Mouse (Mus musculus): ENCODE measurements at regions not wholly inside any gene's neighbourhood (a gene's known extent, or its start where the extent isn't known, plus 50 kb on each side); places are given as distances from the start of the nearest gene placed in this dataset.

DNA sequence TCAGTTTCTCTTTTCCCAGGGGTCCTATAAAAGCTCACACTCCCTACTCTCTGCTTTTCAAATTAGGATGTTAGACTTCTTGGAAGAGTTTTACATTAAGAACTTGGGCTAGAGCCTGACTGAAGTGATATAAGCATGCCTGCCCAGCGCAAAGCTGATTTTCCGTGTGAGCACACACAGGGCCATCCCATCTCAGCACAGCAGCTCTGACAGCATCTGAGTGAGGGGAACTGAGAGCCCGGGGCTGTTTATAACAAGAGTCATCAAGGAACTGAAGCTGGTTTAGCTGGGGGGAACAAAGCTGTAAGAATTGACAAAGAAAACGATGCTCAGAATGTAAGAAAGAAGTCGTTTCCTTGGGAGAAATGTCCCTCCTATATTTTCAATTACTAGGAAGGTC is 2373.4 kb upstream of the Gm7489 start:
- Histone ChIP-seq H3K4me3 (no peak overlapping the region), H3K27ac (replicated peaks) (no peak overlapping the region), H3K27me3 (no peaks in the 10 kb centered on the region), H3K9ac (replicated peaks) (no peak overlapping the region), H3K36me3 (no peaks in the 10 kb centered on the region), H3K9me3 (no peaks in the 10 kb centered on the region), H3K4me1 (peaks cover 4% of the 10 kb centered on the region; the same call in 1 of the 2 replicates), H3K4me2 (replicated peaks) (no peak overlapping the region)
- ATAC-seq (ENCODE audit: low FRiP score, low read depth), result 0 out of 2 replicates have a peak, but pooled peaks have one; percentile 30
- 31% methylated on average over 5 of the region's 5 CpGs for WGBS

DNA sequence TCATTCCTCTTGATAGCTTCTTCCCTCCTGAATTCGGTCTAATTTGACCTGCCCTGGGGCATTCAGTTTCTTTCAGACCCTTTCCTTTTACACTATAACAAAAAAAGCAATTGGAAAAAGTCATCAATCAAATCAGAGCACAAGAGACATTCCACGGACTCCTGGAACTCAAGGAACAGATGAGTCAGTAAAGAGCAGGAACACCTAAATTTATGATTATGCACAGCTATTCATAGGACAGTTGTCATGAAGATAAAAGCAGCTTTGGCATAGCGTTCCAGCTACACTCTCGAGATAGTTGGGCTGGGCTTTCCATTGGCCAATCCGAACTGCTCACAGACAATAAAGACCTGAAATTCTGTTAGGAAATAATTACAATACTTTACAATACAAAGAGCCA is 2348.4 kb upstream of the Gm7489 start:
- no peak overlapping the region for H3K27ac ChIP-seq (replicated peaks)
- 77% methylated on average over 5 of the region's 5 CpGs for WGBS
- no peak for ATAC-seq (ENCODE audit: low FRiP score, low read depth)

DNA sequence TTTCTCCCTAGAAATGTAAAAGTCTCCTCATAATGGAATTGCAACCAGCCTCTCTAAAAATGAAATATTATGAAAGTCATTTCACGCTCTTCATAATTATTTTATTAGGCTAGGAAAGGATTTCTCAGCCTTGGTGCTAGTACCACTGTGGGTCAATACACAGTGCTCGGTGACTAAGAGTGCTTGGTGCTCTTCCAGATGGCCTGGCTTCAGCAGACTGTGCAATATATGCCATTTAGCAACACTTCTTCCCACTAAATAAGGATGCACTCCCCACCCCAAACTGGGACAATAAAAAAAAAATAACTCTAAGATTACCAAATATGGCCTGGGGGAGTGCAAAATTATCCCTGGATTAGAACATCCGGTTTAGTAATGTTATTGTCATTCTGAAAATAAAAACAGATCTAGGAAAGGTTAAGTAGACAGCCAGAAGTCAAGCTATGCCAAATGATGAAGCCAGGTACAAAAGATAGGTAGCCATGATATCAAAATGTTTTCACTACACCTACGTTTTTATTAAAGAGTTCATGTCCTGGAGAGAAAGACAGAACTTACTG is 2333.4 kb upstream of the Gm7489 start:
- no peak overlapping the region for H3K9ac ChIP-seq (replicated peaks)
- no peaks in the 10 kb centered on the region for H3K9me3 ChIP-seq
- no peaks in the 10 kb centered on the region for H3K27me3 ChIP-seq
- H3K4me2 ChIP-seq (replicated peaks), result no peak overlapping the region
- H3K4me1 ChIP-seq, result no peaks in the 10 kb centered on the region
- H3K4me3 ChIP-seq, result no peak overlapping the region
- H3K27ac ChIP-seq (replicated peaks), result no peak overlapping the region
- no peaks in the 10 kb centered on the region for H3K36me3 ChIP-seq
- ATAC-seq (ENCODE audit: low FRiP score, low read depth), result no peak
- 88% methylated on average over 4 of the region's 4 CpGs for WGBS

More for the DNA sequence above, 2348.4 kb upstream of the Gm7489 start:
- Histone ChIP-seq H3K36me3 (no peaks in the 10 kb centered on the region), H3K4me2 (replicated peaks) (no peak overlapping the region), H3K27me3 (no peaks in the 10 kb centered on the region), H3K9me3 (no peaks in the 10 kb centered on the region), H3K4me1 (no peaks in the 10 kb centered on the region), H3K9ac (replicated peaks) (no peak overlapping the region), H3K4me3 (no peak overlapping the region)

DNA sequence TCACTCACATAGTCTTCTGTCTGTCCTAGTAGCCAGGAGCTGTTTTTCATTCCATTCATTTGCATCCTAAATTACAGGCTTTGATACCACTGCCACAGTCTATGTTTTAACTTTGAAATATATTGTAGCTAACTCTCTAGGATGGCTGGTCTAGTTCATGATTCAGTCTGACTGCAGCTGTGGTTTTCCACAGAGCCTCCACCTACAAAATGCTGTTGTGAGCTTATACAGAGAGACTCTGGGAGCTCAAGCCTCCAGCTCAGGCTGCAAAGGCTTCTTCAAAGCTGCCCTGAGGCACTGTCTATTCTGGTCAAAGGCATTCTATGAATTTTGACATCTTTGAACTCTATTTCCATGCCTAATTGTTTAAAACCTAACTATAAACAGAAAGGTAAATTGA is 2326.5 kb upstream of the Gm7489 start:
- no peak for ATAC-seq (ENCODE audit: low FRiP score, low read depth)
- no peak overlapping the region for H3K4me2 ChIP-seq (replicated peaks)
- H3K27ac ChIP-seq (replicated peaks), result no peak overlapping the region
- H3K4me3 ChIP-seq, result no peak overlapping the region
- no peaks in the 10 kb centered on the region for H3K4me1 ChIP-seq
- H3K9ac ChIP-seq (replicated peaks), result no peak overlapping the region
- H3K36me3 ChIP-seq, result no peaks in the 10 kb centered on the region
- no peaks in the 10 kb centered on the region for H3K9me3 ChIP-seq
- no peaks in the 10 kb centered on the region for H3K27me3 ChIP-seq

DNA sequence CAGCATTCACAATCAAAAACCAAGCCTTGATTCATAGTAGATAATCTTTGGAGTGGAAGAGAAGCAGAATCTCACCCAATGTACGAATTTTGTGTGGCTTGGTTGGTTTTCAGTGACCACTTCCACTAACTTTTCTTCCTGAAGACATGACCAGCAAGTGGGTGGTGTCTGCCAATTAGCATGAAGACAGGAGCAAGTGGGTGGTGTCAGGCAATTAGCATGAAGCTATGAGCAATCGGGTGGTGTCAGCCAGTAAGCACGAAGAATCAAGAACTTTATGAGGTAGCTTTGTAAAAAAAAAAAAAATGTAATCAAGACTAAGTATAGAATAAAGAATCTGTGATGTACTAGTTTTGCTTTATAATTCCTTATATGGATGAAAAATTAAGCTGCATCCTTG is 2319.2 kb upstream of the Gm7489 start:
- ATAC-seq (ENCODE audit: low FRiP score, low read depth), result no peak
- Histone ChIP-seq H3K27ac (replicated peaks) (no peak overlapping the region), H3K27me3 (no peaks in the 10 kb centered on the region), H3K9ac (replicated peaks) (no peak overlapping the region), H3K4me1 (no peaks in the 10 kb centered on the region), H3K9me3 (no peaks in the 10 kb centered on the region), H3K36me3 (no peaks in the 10 kb centered on the region), H3K4me2 (replicated peaks) (no peak overlapping the region), H3K4me3 (no peak overlapping the region)
- WGBS, result 87% methylated on average over 3 of the region's 3 CpGs

DNA sequence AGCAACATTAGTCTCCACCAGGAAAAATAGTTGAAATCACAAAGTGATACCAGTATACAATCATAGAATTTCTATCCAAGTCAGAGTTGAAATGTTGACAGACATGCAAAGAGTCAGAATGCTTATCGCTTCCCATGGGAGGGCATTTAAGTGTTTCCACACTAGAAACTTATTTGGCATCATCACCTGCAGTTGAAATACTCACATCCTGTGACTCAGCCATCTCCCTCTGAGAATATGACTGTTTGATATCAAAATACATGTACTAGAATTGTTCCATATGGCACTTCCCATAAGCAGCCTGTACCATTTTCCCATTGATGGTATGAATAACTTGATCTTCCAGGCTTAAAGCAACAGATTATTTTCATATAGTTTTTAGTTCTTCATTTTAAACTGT is 2314.1 kb upstream of the Gm7489 start:
- no peaks in the 10 kb centered on the region for H3K36me3 ChIP-seq
- no peaks in the 10 kb centered on the region for H3K27me3 ChIP-seq
- H3K4me1 ChIP-seq, result no peaks in the 10 kb centered on the region
- no peak overlapping the region for H3K4me2 ChIP-seq (replicated peaks)
- WGBS, result 97% methylated on average over 1 of the region's 1 CpGs
- no peak for ATAC-seq (ENCODE audit: low FRiP score, low read depth)
- no peak overlapping the region for H3K4me3 ChIP-seq
- no peak overlapping the region for H3K9ac ChIP-seq (replicated peaks)
- no peak overlapping the region for H3K27ac ChIP-seq (replicated peaks)
- no peaks in the 10 kb centered on the region for H3K9me3 ChIP-seq

DNA sequence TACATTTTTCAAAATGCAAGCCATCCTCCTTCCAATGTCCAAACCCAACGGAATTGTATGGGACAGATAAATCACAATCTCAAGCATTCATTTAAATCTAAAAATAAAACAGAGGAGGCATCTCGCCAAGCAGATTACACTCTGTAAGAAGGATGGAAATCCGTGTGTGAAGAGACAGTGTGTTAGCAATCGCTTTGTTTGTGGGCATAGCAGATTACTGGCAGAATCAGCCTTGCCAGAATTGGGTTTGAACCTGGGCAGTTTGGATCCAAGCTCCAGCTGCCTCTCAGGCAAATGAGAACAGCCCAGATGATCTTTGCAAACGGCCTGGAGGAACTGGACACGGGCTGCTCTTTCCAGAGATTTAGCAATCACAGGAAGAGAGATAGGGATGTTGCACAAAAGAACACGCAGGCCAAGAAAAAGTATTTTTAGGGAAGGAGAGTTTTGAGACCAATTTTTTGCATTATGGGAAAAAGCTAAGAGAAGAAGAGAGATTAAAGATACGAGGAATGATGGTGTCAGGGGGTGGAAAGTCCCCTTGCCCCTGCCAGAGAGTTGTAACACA is 2310.1 kb upstream of the Gm7489 start:
- ATAC-seq (ENCODE audit: low FRiP score, low read depth), result no peak
- Histone ChIP-seq H3K9me3 (no peaks in the 10 kb centered on the region), H3K9ac (replicated peaks) (no peak overlapping the region), H3K4me3 (no peak overlapping the region), H3K4me1 (no peaks in the 10 kb centered on the region), H3K36me3 (no peaks in the 10 kb centered on the region), H3K27me3 (no peaks in the 10 kb centered on the region), H3K4me2 (replicated peaks) (no peak overlapping the region), H3K27ac (replicated peaks) (no peak overlapping the region)
- WGBS, result 84% methylated on average over 8 of the region's 8 CpGs

DNA sequence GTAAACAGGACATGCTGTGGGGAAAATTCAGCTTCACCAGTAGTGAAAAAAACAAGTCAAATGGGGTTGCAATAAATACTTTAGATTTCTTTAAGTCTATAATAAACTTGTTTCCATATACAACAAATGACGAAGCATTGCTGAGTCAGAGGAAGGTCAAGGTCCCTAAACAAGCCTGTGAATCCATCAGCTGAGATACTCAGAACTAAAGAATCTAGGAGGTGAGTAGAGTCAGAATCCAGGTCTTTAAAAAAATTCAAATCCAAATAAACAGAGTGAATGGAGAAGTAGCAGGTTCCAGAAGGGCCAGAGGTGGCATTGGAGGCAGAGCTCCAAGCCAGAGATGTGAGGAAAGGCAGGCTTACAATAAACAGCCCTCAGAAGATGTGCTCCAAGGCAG is 2301.1 kb upstream of the Gm7489 start:
- H3K27ac ChIP-seq (replicated peaks), result no peak overlapping the region
- WGBS, result 85% methylated on average over 1 of the region's 1 CpGs
- H3K4me2 ChIP-seq (replicated peaks), result no peak overlapping the region
- H3K4me1 ChIP-seq, result no peaks in the 10 kb centered on the region
- ATAC-seq (ENCODE audit: low FRiP score, low read depth), result no peak
- no peaks in the 10 kb centered on the region for H3K9me3 ChIP-seq
- H3K4me3 ChIP-seq, result no peak overlapping the region
- no peaks in the 10 kb centered on the region for H3K36me3 ChIP-seq
- no peaks in the 10 kb centered on the region for H3K27me3 ChIP-seq
- H3K9ac ChIP-seq (replicated peaks), result no peak overlapping the region

DNA sequence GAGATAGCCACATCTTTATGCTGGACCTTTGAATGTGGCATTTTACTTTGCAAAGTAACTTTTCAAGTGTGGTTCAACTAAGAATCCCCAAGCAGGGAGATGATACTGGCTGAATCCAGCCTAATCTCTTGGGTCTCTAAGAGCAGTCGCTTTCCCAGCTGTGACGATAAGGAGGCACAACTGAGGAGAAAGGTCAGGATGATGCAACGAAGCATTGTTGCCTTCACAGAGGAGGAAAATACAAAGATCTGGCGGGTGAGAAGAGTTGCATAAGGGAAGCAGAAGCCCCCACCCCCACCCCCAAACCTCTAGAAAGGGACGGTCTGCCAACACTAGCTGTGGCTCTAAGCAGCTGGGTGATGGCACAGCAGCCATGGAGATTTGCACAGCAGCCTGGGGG is 2298.6 kb upstream of the Gm7489 start:
- Histone ChIP-seq H3K27ac (replicated peaks) (no peak overlapping the region), H3K9me3 (no peaks in the 10 kb centered on the region), H3K36me3 (no peaks in the 10 kb centered on the region), H3K4me2 (replicated peaks) (no peak overlapping the region), H3K9ac (replicated peaks) (no peak overlapping the region), H3K27me3 (0 out of 2 replicates have a peak, but pooled peaks cover 4% of the 10 kb centered on the region), H3K4me3 (no peak overlapping the region), H3K4me1 (no peaks in the 10 kb centered on the region)
- ATAC-seq (ENCODE audit: low FRiP score, low read depth), result no peak
- WGBS, result 75% methylated on average over 5 of the region's 5 CpGs

DNA sequence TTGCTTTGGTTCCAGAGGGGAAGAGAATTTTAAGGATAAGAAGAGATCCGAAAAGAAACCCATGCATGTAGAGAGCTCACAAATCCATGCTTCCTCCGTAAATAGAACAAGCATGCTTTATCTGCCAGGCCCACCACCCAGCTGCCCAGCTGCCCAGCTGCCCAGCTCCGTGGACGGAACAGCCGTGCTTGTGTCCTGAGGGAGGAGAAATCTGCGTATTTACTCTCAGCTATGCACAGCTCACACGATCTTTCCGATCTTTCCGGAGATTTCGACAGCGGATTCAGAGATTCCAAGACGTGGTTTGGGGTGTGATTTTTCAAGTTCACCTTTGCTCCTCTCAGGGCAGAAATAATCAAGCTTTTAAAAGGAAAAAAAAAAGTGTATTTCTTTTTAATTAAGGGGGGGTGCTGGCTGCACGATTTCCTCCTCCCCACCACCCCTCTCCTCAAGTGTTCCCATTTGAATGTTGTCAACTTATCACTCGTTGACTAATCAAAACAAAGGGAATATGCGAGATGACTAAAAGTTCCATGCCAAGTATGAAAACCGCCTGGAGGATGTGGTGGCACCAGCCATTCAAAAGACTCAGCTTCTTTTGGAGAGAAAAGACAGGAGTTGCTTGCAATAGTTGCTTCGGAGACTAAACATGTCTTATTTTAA is 2293.2 kb upstream of the Gm7489 start:
- Histone ChIP-seq H3K4me2 (replicated peaks) (peak overlapping the region; percentile 27), H3K4me1 (peaks cover 8% of the 10 kb centered on the region), H3K27ac (replicated peaks) (no peak overlapping the region)

DNA sequence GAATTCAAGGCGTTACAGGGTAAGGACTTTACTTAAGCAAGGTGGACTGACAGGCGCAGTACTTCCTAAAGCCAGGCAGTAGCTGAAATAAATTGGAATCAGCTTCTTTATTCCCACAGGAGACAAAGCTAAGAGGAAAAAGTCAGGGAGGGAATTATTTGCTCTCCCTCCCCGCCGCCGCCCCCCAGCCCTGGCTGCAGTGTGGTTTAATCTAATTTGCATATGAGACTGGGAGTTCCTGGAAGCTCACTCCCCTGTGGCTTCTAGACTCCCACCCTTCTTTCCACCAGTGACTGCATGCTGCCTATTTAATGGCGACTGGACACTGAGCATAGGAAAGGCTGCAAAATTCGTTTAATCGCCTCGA is 2292.7 kb upstream of the Gm7489 start:
- WGBS, result 35% methylated on average over 9 of the region's 9 CpGs

More for the DNA sequence above, 2293.2 kb upstream of the Gm7489 start:
- Histone ChIP-seq H3K4me3 (no peak overlapping the region), H3K9ac (replicated peaks) (no peak overlapping the region), H3K36me3 (no peaks in the 10 kb centered on the region), H3K27me3 (0 out of 2 replicates have a peak, but pooled peaks cover 4% of the 10 kb centered on the region), H3K9me3 (no peaks in the 10 kb centered on the region)
- 52% methylated on average over 17 of the region's 17 CpGs for WGBS
- ATAC-seq (ENCODE audit: low FRiP score, low read depth), result no peak

DNA sequence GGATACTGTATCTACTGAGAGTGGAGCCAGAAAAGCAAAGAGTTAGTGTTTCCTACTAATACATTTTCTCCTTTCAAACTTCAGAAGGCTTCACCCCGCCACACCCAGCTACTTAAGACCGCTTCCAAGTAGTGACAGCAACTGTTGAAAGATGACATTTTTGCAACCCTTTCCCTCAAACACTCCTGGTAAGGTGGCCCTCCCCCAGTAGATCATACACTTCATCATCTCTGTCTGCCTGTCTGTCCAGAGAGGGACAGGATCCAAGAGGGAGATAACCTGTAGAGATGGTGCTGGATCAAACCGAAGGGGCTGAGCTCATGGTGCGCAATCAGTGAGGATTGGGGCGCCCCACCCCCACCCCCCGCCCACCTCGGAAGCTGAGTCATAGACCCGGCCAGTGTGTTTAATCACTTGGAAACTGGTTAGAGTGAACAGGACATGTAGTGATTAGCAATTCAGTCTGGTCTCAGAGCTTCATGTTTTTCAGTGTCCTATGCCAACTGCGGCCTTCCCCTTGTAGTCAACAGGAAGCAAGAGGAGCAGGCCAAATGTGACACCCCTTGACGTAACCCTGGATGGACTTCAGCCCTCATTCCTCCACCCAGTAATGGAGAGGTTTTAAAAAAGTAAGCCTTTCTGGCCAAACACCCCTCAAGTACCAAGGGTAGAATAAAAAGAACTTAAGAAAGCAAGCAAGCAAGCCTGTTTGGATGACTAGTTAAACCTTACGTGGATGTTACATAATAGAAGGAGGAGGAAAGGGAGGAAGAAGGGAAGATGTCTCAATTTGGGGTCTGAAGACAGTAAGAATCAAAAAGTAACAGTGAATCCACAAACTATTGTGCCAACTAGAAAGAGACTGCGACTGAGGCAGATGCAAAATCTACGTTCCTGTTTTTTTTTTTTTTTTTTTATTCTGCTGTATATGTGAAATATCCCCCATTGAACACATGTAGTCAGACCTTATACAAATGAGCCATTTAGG is 2291.9 kb upstream of the Gm7489 start:
- no peak overlapping the region for H3K4me3 ChIP-seq
- peak overlapping the region; percentile 27; the same call in 1 of the 2 replicates for H3K4me2 ChIP-seq (replicated peaks)
- H3K27me3 ChIP-seq, result 0 out of 2 replicates have a peak, but pooled peaks cover 4% of the 10 kb centered on the region
- no peaks in the 10 kb centered on the region for H3K9me3 ChIP-seq
- H3K4me1 ChIP-seq, result peaks cover 8% of the 10 kb centered on the region
- no peak overlapping the region for H3K27ac ChIP-seq (replicated peaks)
- WGBS, result 84% methylated on average over 13 of the region's 13 CpGs
- no peak overlapping the region for H3K9ac ChIP-seq (replicated peaks)
- no peak for ATAC-seq (ENCODE audit: low FRiP score, low read depth)
- H3K36me3 ChIP-seq, result no peaks in the 10 kb centered on the region

More for the DNA sequence above, 2292.7 kb upstream of the Gm7489 start:
- Histone ChIP-seq H3K4me3 (no peak overlapping the region), H3K9ac (replicated peaks) (no peak overlapping the region), H3K4me1 (peaks cover 8% of the 10 kb centered on the region), H3K27ac (replicated peaks) (no peak overlapping the region), H3K36me3 (no peaks in the 10 kb centered on the region), H3K4me2 (replicated peaks) (peak overlapping the region; percentile 27), H3K27me3 (0 out of 2 replicates have a peak, but pooled peaks cover 4% of the 10 kb centered on the region), H3K9me3 (no peaks in the 10 kb centered on the region)
- ATAC-seq (ENCODE audit: low FRiP score, low read depth), result peak; percentile 68
